Mouse (Mus musculus) myocyte (in vitro differentiated cells): Measurements from ENCODE around the gene Lama5. TPM values are rescaled to one million over a fixed set of nuclear protein-coding genes. Genes with fewer than 3 reads are reported as not detected.

Experiments
- H3K27me3 ChIP-seq: one replicate; pipeline ENCODE4 v1.6.1; 2011; ENCODE audit not compliant: control insufficient read depth, insufficient read depth, insufficient read length
- H3K36me3 ChIP-seq: one replicate; pipeline ENCODE4 v1.6.1; 2011; ENCODE audit not compliant: control insufficient read depth, insufficient read depth
- H3K4me2 ChIP-seq: one replicate; pipeline ENCODE4 v1.6.1; 2011; ENCODE audit warnings: low read depth, control low read depth
- H3K4me3 ChIP-seq: one replicate; pipeline ENCODE4 v1.5.1; 2011; ENCODE audit warnings: mild to moderate bottlenecking, control low read depth, moderate library complexity
- H3K79me2 ChIP-seq: one replicate; pipeline ENCODE4 v1.6.1; 2011; ENCODE audit not compliant: control insufficient read depth, insufficient read depth
- H3ac ChIP-seq: one replicate; pipeline ENCODE4 v1.6.1; 2011; ENCODE audit not compliant: control insufficient read depth, insufficient read length
- CEBPB ChIP-seq: IDR thresholded peaks from 2 replicates; pipeline ENCODE4 v1.6.1; 2011; ENCODE audit warnings: mild to moderate bottlenecking, moderate library complexity; ENCODE audit not compliant: poor library complexity, insufficient read depth, severe bottlenecking
- E2F4 ChIP-seq: IDR thresholded peaks from one replicate; pipeline ENCODE4 v1.6.1; 2011; ENCODE audit warnings: mild to moderate bottlenecking, control low read depth, moderate library complexity; ENCODE audit not compliant: insufficient read depth
- MAX ChIP-seq: IDR thresholded peaks from one replicate; pipeline ENCODE4 v1.6.1; 2011; ENCODE audit warnings: low read depth, mild to moderate bottlenecking, control low read depth
- MYOD1 ChIP-seq, 3 experiments: IDR thresholded peaks; one replicate each; pipeline ENCODE4 v1.6.1; 2011; ENCODE audit warnings: control low read depth in 2 of 3, low read depth in 2 of 3, mild to moderate bottlenecking in 2 of 3, moderate library complexity in 1 of 3; ENCODE audit not compliant: insufficient read length in 2 of 3, control insufficient read depth in 1 of 3
- MYOG ChIP-seq, 3 experiments: IDR thresholded peaks; one replicate each; pipeline ENCODE4 v1.6.1; 2011; ENCODE audit warnings: control low read depth in 2 of 3, low read depth in 2 of 3, mild to moderate bottlenecking in 2 of 3; ENCODE audit not compliant: insufficient read length in 2 of 3, control insufficient read depth in 1 of 3, insufficient read depth in 1 of 3
- POLR2A ChIP-seq: IDR thresholded peaks from one replicate; pipeline ENCODE4 v1.6.1; 2011; ENCODE audit warnings: low read depth, mild to moderate bottlenecking, control low read depth, moderate library complexity; ENCODE audit not compliant: insufficient read length
- POLR2AphosphoS2 ChIP-seq: IDR thresholded peaks from one replicate; pipeline ENCODE4 v1.6.1; 2011; ENCODE audit warnings: low read depth, control low read depth; ENCODE audit not compliant: insufficient read length
- REST ChIP-seq: IDR thresholded peaks from one replicate; pipeline ENCODE4 v1.6.1; 2011; ENCODE audit warnings: mild to moderate bottlenecking, control low read depth, moderate library complexity; ENCODE audit not compliant: insufficient read depth, insufficient read length
- SRF ChIP-seq: IDR thresholded peaks from one replicate; pipeline ENCODE4 v1.6.1; 2011; ENCODE audit warnings: low read depth; ENCODE audit not compliant: control insufficient read depth, insufficient read length
- TCF12 ChIP-seq: IDR thresholded peaks from one replicate; pipeline ENCODE4 v1.6.1; 2011; ENCODE audit warnings: mild to moderate bottlenecking, control low read depth; ENCODE audit not compliant: poor library complexity, insufficient read depth, severe bottlenecking
- TCF3 ChIP-seq: IDR thresholded peaks from one replicate; pipeline ENCODE4 v1.6.1; 2011; ENCODE audit warnings: low read depth, control low read depth; ENCODE audit not compliant: insufficient read length
- USF1 ChIP-seq: IDR thresholded peaks from one replicate; pipeline ENCODE4 v1.6.1; 2011; ENCODE audit warnings: low read depth, mild to moderate bottlenecking, control low read depth, moderate library complexity
- polyA plus RNA-seq: library from polyadenylated mRNA; unstranded; fragments of >200 nt; fragmentation: generic; extraction: Trizol; gene quantifications from one replicate; pipeline ENCODE4 v1.2.1, GENCODE M21; 2012; ENCODE audit warnings: missing spikeins

Gene Lama5
- 80.8 TPM for polyA plus RNA-seq

DNA sequence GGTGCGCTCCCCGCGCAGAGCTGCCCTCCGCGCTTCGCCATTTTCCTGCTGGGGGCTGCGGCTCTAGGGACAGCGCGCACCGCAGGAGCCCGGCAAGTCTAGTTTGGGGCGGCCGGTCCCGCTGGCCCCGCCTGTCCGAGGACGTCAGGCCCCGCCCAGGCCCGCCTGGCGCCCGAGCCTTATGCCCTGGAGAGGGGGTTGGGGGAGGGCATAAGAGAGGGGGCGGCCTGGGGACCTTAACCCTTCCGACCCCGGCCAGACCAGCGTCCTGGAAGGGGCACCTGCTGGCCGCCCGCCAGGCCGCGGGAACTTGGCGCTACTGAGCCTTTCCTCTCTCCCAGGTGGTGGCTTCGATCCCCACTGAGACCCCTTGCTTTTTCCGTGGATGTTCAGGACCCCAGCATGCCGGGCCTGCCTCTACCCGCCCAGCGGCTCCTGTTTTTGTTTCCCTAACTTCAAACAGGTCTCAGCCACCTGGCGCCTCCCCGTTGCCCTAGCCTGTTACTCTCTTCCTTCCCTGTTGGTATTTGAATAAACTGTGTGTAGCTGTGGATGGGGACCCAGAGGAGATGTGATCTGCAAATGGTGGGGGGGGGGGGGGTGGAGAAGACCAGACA, at the start of gene Lama5:
Lama5 (minus strand) TSS at position 98 of the 617 bp plus-strand sequence.
- peak within 1 kb of the TSS; percentile 50 for H3ac ChIP-seq
- H3K4me2 ChIP-seq: peak within 1 kb of the TSS; percentile 88
- peak within 1 kb of the TSS; percentile 85 for H3K4me3 ChIP-seq
- TF ChIP-seq TCF12 (no peak), POLR2A (peak; percentile 66), MYOD1 (IDR thresholded peaks at IDR 0.05; ENCODE audit: control insufficient read depth in 1 of 3, insufficient read length in 2 of 3, low read depth in 2 of 3) (no peak), POLR2AphosphoS2 (peak; percentile 61), MAX (no peak), CEBPB (no peak), USF1 (no peak), REST (no peak), SRF (no peak), MYOG (IDR thresholded peaks at IDR 0.05; ENCODE audit: control insufficient read depth in 1 of 3, insufficient read depth in 1 of 3, insufficient read length in 2 of 3, low read depth in 2 of 3) (no peak), TCF3 (no peak), E2F4 (no peak)
- peaks cover 43% of the 10 kb centered on the region for H3K79me2 ChIP-seq
- H3K36me3 ChIP-seq: no peaks in the 10 kb centered on the region
- H3K27me3 ChIP-seq: no peaks in the 10 kb centered on the region

GRCm38 (mm10) chr2:180274523-180274922, 48.9 kb upstream of the Lama5 start:
- H3K4me2 ChIP-seq: no peak overlapping the region
- H3K4me3 ChIP-seq: peak overlapping the region; percentile 46
- TF ChIP-seq TCF3 (no peak), E2F4 (no peak), REST (no peak), MYOD1 (IDR thresholded peaks at IDR 0.05; ENCODE audit: control insufficient read depth in 1 of 3, insufficient read length in 2 of 3, low read depth in 2 of 3) (no peak), TCF12 (no peak), MYOG (IDR thresholded peaks at IDR 0.05; ENCODE audit: control insufficient read depth in 1 of 3, insufficient read depth in 1 of 3, insufficient read length in 2 of 3, low read depth in 2 of 3) (no peak)
- H3K36me3 ChIP-seq: no peaks in the 10 kb centered on the region
- no peaks in the 10 kb centered on the region for H3K79me2 ChIP-seq
- no peak overlapping the region for H3ac ChIP-seq
- peaks cover 32% of the 10 kb centered on the region for H3K27me3 ChIP-seq

DNA sequence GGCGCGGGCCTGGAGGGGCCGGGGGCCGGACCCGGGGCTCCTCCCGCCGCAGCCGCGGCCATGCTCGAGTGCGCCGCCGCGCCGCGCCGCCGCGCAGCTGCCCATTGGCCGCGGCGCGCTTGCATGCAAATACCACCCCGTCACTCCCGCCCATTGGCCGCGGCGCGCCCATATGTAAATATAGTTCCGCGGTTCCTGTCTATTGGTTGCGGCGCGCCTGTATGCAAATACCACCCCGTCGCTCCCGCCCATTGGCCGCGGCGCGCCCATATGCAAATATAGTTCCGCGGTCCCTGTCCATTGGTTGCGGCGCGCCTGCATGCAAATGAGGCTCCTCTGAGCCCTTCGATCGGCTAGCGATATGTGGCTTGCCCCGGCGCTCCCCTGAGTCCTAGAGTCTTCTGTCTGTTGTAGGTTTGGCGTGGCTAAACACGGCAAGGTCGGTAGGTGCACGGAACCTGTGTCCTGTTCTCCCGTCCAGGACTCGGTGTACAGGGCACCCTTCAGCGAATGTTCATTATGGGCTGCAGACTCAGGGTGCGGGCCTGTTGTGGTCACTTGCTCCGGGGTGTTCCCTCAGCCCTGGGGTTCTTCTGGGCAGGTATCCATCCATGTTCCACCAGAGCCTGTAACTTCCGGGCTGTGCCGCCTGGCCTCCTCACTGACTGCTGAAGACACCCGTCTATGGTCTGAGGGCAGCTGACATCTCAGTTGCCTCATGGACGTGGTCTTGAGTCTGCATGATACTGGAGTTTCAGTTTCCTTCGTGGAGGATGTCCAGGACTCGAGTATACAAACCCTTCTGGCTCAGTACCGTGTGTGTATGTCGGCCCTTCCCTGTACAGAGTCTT, 48.0 kb upstream of the Lama5 start, which contains the start of gene Cables2:
Cables2 (minus strand) TSS at position 103 of the 851 bp plus-strand sequence.
- peak within 1 kb of the TSS; percentile 46 for H3K4me3 ChIP-seq
- peak within 1 kb of the TSS; percentile 15 for H3ac ChIP-seq
- H3K27me3 ChIP-seq: peaks cover 23% of the 10 kb centered on the region
- no peak for TF ChIP-seq TCF12
- no peak for TF ChIP-seq SRF
- TF ChIP-seq CEBPB: no peak
- TF ChIP-seq POLR2A: peak; percentile 69
- TF ChIP-seq MAX: no peak
- peak in 1 of 3 experiments; percentile 52 for TF ChIP-seq MYOD1 (IDR thresholded peaks at IDR 0.05; ENCODE audit: control insufficient read depth in 1 of 3, insufficient read length in 2 of 3, low read depth in 2 of 3)
- TF ChIP-seq REST: no peak
- TF ChIP-seq POLR2AphosphoS2: no peak
- TF ChIP-seq USF1: no peak
- TF ChIP-seq E2F4: peak; percentile 4
- no peaks in the 10 kb centered on the region for H3K79me2 ChIP-seq
- H3K36me3 ChIP-seq: no peaks in the 10 kb centered on the region
- peak within 1 kb of the TSS; percentile 100 for H3K4me2 ChIP-seq

GRCm38 (mm10) chr2:180272884-180273321, 47.2 kb upstream of the Lama5 start:
- Histone ChIP-seq H3K27me3 (peaks cover 16% of the 10 kb centered on the region), H3K4me2 (peak overlapping the region; percentile 100), H3K4me3 (peak overlapping the region; percentile 46), H3K79me2 (no peaks in the 10 kb centered on the region), H3K36me3 (no peaks in the 10 kb centered on the region), H3ac (peak overlapping the region; percentile 15)
- no peak for TF ChIP-seq CEBPB
- no peak for TF ChIP-seq MAX
- no peak for TF ChIP-seq TCF3
- no peak for TF ChIP-seq USF1
- no peak for TF ChIP-seq SRF
- TF ChIP-seq REST: no peak
- no peak for TF ChIP-seq MYOG (IDR thresholded peaks at IDR 0.05; ENCODE audit: control insufficient read depth in 1 of 3, insufficient read depth in 1 of 3, insufficient read length in 2 of 3, low read depth in 2 of 3)
- TF ChIP-seq MYOD1 (IDR thresholded peaks at IDR 0.05; ENCODE audit: control insufficient read depth in 1 of 3, insufficient read length in 2 of 3, low read depth in 2 of 3): no peak
- no peak for TF ChIP-seq POLR2AphosphoS2
- no peak for TF ChIP-seq POLR2A
- no peak for TF ChIP-seq TCF12
- no peak for TF ChIP-seq E2F4
